Mouse (Mus musculus): ENCODE data around the gene Olfr1163. TPM values are rescaled to one million over a fixed set of nuclear protein-coding genes. Genes with fewer than 3 reads are reported as not detected.
"Not testable (repeated sequence)": the region's sequence is repeated elsewhere in the genome, so short reads cannot be mapped to it uniquely, and the experiment has no call there.

Gene Olfr1163
- not detected in 2 replicates for total RNA-seq (2014; fragmentation: Nextera tagmentation)
- total RNA-seq (2017): not detected in 2 replicates

- ATAC-seq (replicated peaks; ENCODE audit: poor library complexity, severe bottlenecking): no peak
Measured at GRCm38 (mm10) chr2:88071730-88072129, at the start of gene Olfr1163. Olfr1163 (minus strand) TSS chr2:88071830.

GRCm38 (mm10) chr2:88093866-88094265 lies 22.2 kb upstream of the Olfr1163 start, which contains the start of gene Olfr1164:
Olfr1164 (minus strand) TSS chr2:88093966.
- no peak for ATAC-seq (replicated peaks; ENCODE audit: poor library complexity, severe bottlenecking)

- ATAC-seq (replicated peaks; ENCODE audit: poor library complexity, severe bottlenecking): no peak
Measured at GRCm38 (mm10) chr2:88063587-88063986, 8.0 kb downstream of the Olfr1163 start.

- no peak for ATAC-seq (replicated peaks; ENCODE audit: poor library complexity, severe bottlenecking)
Measured at GRCm38 (mm10) chr2:88051029-88051428, 20.6 kb downstream of the Olfr1163 start, which contains the start of gene Olfr1162. Olfr1162 (minus strand) TSS chr2:88051129.

- no peak for ATAC-seq (replicated peaks; ENCODE audit: poor library complexity, severe bottlenecking)
Measured at GRCm38 (mm10) chr2:88037599-88037998, 34.0 kb downstream of the Olfr1163 start, which contains the start of gene Olfr73. Olfr73 (minus strand) TSS chr2:88037699.

GRCm38 (mm10) chr2:88022474-88022873 lies 49.2 kb downstream of the Olfr1163 start, which contains the start of gene Olfr1161:
Olfr1161 (plus strand) TSS chr2:88022774.
- ATAC-seq (replicated peaks; ENCODE audit: poor library complexity, severe bottlenecking): not testable (repeated sequence)

Other genes with a start within 250 kb of the Olfr1163 start
- not detected in 2 replicates for gene Olfr1148, start 241.3 kb downstream of the Olfr1163 start, total RNA-seq (2014; fragmentation: Nextera tagmentation)
- not detected in 2 replicates for gene Olfr1148, start 241.3 kb downstream of the Olfr1163 start, total RNA-seq (2017)
- not detected in 2 replicates for gene Olfr1150-ps1, start 227.8 kb downstream of the Olfr1163 start, total RNA-seq (2014; fragmentation: Nextera tagmentation)
- gene Olfr1150-ps1, start 227.8 kb downstream of the Olfr1163 start, total RNA-seq (2017): not detected in 2 replicates
- not detected in 2 replicates for gene Olfr1151, start 216.0 kb downstream of the Olfr1163 start, total RNA-seq (2014; fragmentation: Nextera tagmentation)
- not detected in 2 replicates for gene Olfr1151, start 216.0 kb downstream of the Olfr1163 start, total RNA-seq (2017)
- not detected in 2 replicates for gene Olfr1152, start 205.3 kb downstream of the Olfr1163 start, total RNA-seq (2014; fragmentation: Nextera tagmentation)
- not detected in 2 replicates for gene Olfr1152, start 205.3 kb downstream of the Olfr1163 start, total RNA-seq (2017)
- gene Olfr1153, start 176.9 kb downstream of the Olfr1163 start, total RNA-seq (2014; fragmentation: Nextera tagmentation): not detected in 2 replicates
- gene Olfr1153, start 176.9 kb downstream of the Olfr1163 start, total RNA-seq (2017): not detected in 2 replicates
- not detected in 2 replicates for gene Olfr1154, start 166.7 kb downstream of the Olfr1163 start, total RNA-seq (2014; fragmentation: Nextera tagmentation)
- gene Olfr1154, start 166.7 kb downstream of the Olfr1163 start, total RNA-seq (2017): not detected in 2 replicates
- not detected in 2 replicates for gene Olfr1155, start 126.7 kb downstream of the Olfr1163 start, total RNA-seq (2014; fragmentation: Nextera tagmentation)
- gene Olfr1155, start 126.7 kb downstream of the Olfr1163 start, total RNA-seq (2017): not detected in 2 replicates
- gene Olfr1156, start 118.7 kb downstream of the Olfr1163 start, total RNA-seq (2014; fragmentation: Nextera tagmentation): not detected in 2 replicates
- not detected in 2 replicates for gene Olfr1156, start 118.7 kb downstream of the Olfr1163 start, total RNA-seq (2017)
- gene Olfr1157, start 103.5 kb downstream of the Olfr1163 start, total RNA-seq (2014; fragmentation: Nextera tagmentation): not detected in 2 replicates
- not detected in 2 replicates for gene Olfr1157, start 103.5 kb downstream of the Olfr1163 start, total RNA-seq (2017)
- not detected in 2 replicates for gene Olfr74, start 97.2 kb downstream of the Olfr1163 start, total RNA-seq (2014; fragmentation: Nextera tagmentation)
- gene Olfr74, start 97.2 kb downstream of the Olfr1163 start, total RNA-seq (2017): not detected in 2 replicates
- not detected in 2 replicates for gene Olfr1158, start 81.7 kb downstream of the Olfr1163 start, total RNA-seq (2014; fragmentation: Nextera tagmentation)
- not detected in 2 replicates for gene Olfr1158, start 81.7 kb downstream of the Olfr1163 start, total RNA-seq (2017)
- gene Olfr1160, start 63.6 kb downstream of the Olfr1163 start, total RNA-seq (2014; fragmentation: Nextera tagmentation): not detected in 2 replicates
- not detected in 2 replicates for gene Olfr1160, start 63.6 kb downstream of the Olfr1163 start, total RNA-seq (2017)
- not detected in 2 replicates for gene Olfr1161, start 49.1 kb downstream of the Olfr1163 start, total RNA-seq (2014; fragmentation: Nextera tagmentation)
- gene Olfr1161, start 49.1 kb downstream of the Olfr1163 start, total RNA-seq (2017): not detected in 2 replicates
- not detected in 2 replicates for gene Olfr73, start 34.1 kb downstream of the Olfr1163 start, total RNA-seq (2014; fragmentation: Nextera tagmentation)
- not detected in 2 replicates for gene Olfr73, start 34.1 kb downstream of the Olfr1163 start, total RNA-seq (2017)
- gene Olfr1162, start 20.7 kb downstream of the Olfr1163 start, total RNA-seq (2014; fragmentation: Nextera tagmentation): not detected in 2 replicates
- not detected in 2 replicates for gene Olfr1162, start 20.7 kb downstream of the Olfr1163 start, total RNA-seq (2017)
- not detected in 2 replicates for gene Olfr1164, start 22.1 kb upstream of the Olfr1163 start, total RNA-seq (2014; fragmentation: Nextera tagmentation)
- not detected in 2 replicates for gene Olfr1164, start 22.1 kb upstream of the Olfr1163 start, total RNA-seq (2017)
- not detected in 2 replicates for gene Olfr1166, start 56.4 kb upstream of the Olfr1163 start, total RNA-seq (2014; fragmentation: Nextera tagmentation)
- gene Olfr1166, start 56.4 kb upstream of the Olfr1163 start, total RNA-seq (2017): not detected in 2 replicates
- not detected in 2 replicates for gene Olfr1167, start 83.4 kb upstream of the Olfr1163 start, total RNA-seq (2014; fragmentation: Nextera tagmentation)
- gene Olfr1167, start 83.4 kb upstream of the Olfr1163 start, total RNA-seq (2017): not detected in 2 replicates
- not detected in 2 replicates for gene Olfr1168, start 110.0 kb upstream of the Olfr1163 start, total RNA-seq (2014; fragmentation: Nextera tagmentation)
- gene Olfr1168, start 110.0 kb upstream of the Olfr1163 start, total RNA-seq (2017): not detected in 2 replicates
- gene Olfr1170, start 156.5 kb upstream of the Olfr1163 start, total RNA-seq (2014; fragmentation: Nextera tagmentation): not detected in 2 replicates
- not detected in 2 replicates for gene Olfr1170, start 156.5 kb upstream of the Olfr1163 start, total RNA-seq (2017)
- gene Olfr1173, start 208.0 kb upstream of the Olfr1163 start, total RNA-seq (2014; fragmentation: Nextera tagmentation): not detected in 2 replicates
- not detected in 2 replicates for gene Olfr1173, start 208.0 kb upstream of the Olfr1163 start, total RNA-seq (2017)
- not detected in 2 replicates for gene Olfr1174-ps, start 243.3 kb upstream of the Olfr1163 start, total RNA-seq (2014; fragmentation: Nextera tagmentation)
- gene Olfr1174-ps, start 243.3 kb upstream of the Olfr1163 start, total RNA-seq (2017): not detected in 2 replicates